Mouse (Mus musculus) right cerebral cortex, postnatal 10 days (tissue): ENCODE measurements around the gene Clec2d.
"Not testable (repeated sequence)": the region's sequence is repeated elsewhere in the genome, so short reads cannot be mapped to it uniquely, and the experiment has no call there.

Experiments used
- DNase-seq, 2 experiments: peaks; one replicate each; pipeline ENCODE4 v3.0.0; 2021; ENCODE audit warnings: low spot score in 2 of 2

Gene Clec2d

GRCm38 (mm10) chr6:129180403-129181169, at the start of gene Clec2d:
TSS of gene Clec2d (plus strand) at chr6:129180615.
- peak; percentile 52 to 59 for DNase-seq

GRCm38 (mm10) chr6:129132604-129133341, 47.6 kb upstream of the Clec2d start:
- no peak for DNase-seq

- DNase-seq = no peak
Measured at GRCm38 (mm10) chr6:129146812-129147211, 33.6 kb upstream of the Clec2d start.

- DNase-seq = no peak
Measured at GRCm38 (mm10) chr6:129160103-129160502, 20.3 kb upstream of the Clec2d start.

- no peak for DNase-seq
Measured at GRCm38 (mm10) chr6:129161136-129161535, 19.3 kb upstream of the Clec2d start.

- DNase-seq = no peak
Measured at GRCm38 (mm10) chr6:129161951-129162350, 18.5 kb upstream of the Clec2d start.

GRCm38 (mm10) chr6:129162587-129163159, 17.7 kb upstream of the Clec2d start:
- DNase-seq = no peak

GRCm38 (mm10) chr6:129163606-129164005, 16.8 kb upstream of the Clec2d start:
- DNase-seq = no peak

- no peak for DNase-seq
Measured at GRCm38 (mm10) chr6:129170925-129171324, 9.5 kb upstream of the Clec2d start.

- no peak for DNase-seq
Measured at GRCm38 (mm10) chr6:129171675-129172074, 8.7 kb upstream of the Clec2d start.

GRCm38 (mm10) chr6:129174836-129175235, 5.6 kb upstream of the Clec2d start:
- no peak for DNase-seq

- DNase-seq = no peak
Measured at GRCm38 (mm10) chr6:129175612-129176011, 4.8 kb upstream of the Clec2d start.

- no peak for DNase-seq
Measured at GRCm38 (mm10) chr6:129176621-129177020, 3.8 kb upstream of the Clec2d start.

GRCm38 (mm10) chr6:129179281-129179680, 1.1 kb upstream of the Clec2d start:
- no peak for DNase-seq

- not testable (repeated sequence) for DNase-seq
Measured at GRCm38 (mm10) chr6:129179831-129180230, 584 bp upstream of the Clec2d start.

GRCm38 (mm10) chr6:129181249-129181648, 834 bp downstream of the Clec2d start:
- DNase-seq = no peak

GRCm38 (mm10) chr6:129181683-129182082, 1.3 kb downstream of the Clec2d start:
- DNase-seq = peak in 1 of 2 experiments; percentile 26

- DNase-seq = no peak
Measured at GRCm38 (mm10) chr6:129182518-129182917, 2.1 kb downstream of the Clec2d start.

GRCm38 (mm10) chr6:129184001-129184400, 3.6 kb downstream of the Clec2d start:
- not testable (repeated sequence) for DNase-seq

GRCm38 (mm10) chr6:129184788-129185187, 4.4 kb downstream of the Clec2d start:
- DNase-seq = no peak

GRCm38 (mm10) chr6:129186022-129186421, 5.6 kb downstream of the Clec2d start:
- DNase-seq = no peak

GRCm38 (mm10) chr6:129186457-129187199, 6.2 kb downstream of the Clec2d start:
- no peak for DNase-seq
